Mouse (Mus musculus) activated CD4-positive, CD25-positive, alpha-beta regulatory T cell (primary cell): ENCODE measurements around the gene Speer1. TPM values are rescaled to one million over a fixed set of nuclear protein-coding genes. Genes with fewer than 3 reads are reported as not detected.

Source experiments
- polyA plus RNA-seq, 2 experiments: library from polyadenylated mRNA; unstranded; fragments of 100-300 nt; shearing (Covaris generic); gene quantifications; one replicate each; pipeline ENCODE4 v1.2.1; 2017

Speer1 gene
- under 1 TPM in 1 of 2 experiments, not detected in 1; 0.21 TPM for polyA plus RNA-seq

GRCm38 (mm10) chr5:11341216-11341615 is at the start of gene Speer1:
Speer1 (plus strand) TSS chr5:11341516.

Other genes starting within 250 kb of the Speer1 start
- under 1 TPM in 1 of 2 experiments, not detected in 1; 0.24 TPM for gene Gm8879, start 213.9 kb upstream of the Speer1 start, polyA plus RNA-seq
- under 1 TPM in 1 of 2 experiments, not detected in 1; 0.53 TPM for gene Gm5861, start 158.4 kb upstream of the Speer1 start, polyA plus RNA-seq
- gene Gm8890, start 85.5 kb upstream of the Speer1 start, polyA plus RNA-seq: not detected
- not detected for gene Gm8897, start 74.9 kb downstream of the Speer1 start, polyA plus RNA-seq
- gene Gm8906, start 161.2 kb downstream of the Speer1 start, polyA plus RNA-seq: not detected